Mouse (Mus musculus) neural tube, embryonic 14.5 days (tissue): ENCODE results near the gene Qars. TPM values are rescaled to one million over a fixed set of nuclear protein-coding genes. Genes with fewer than 3 reads are reported as not detected.

ENCODE experiments used
- ATAC-seq: fragments of 200-750 bp; cut with Nextera tagmentation; 2 replicates; pipeline ENCODE4 v1.8.0; 2017; ENCODE audit warnings: low read depth, mild to moderate bottlenecking, moderate TSS enrichment, moderate library complexity
- H3K27ac ChIP-seq: fragments of 300-500 bp; sonication (generic); 2 replicates; pipeline ENCODE4 v1.5.1; 2014; ENCODE audit warnings: low read depth, mild to moderate bottlenecking, control low read depth, low read length, moderate library complexity, mixed read lengths
- H3K27me3 ChIP-seq: fragments of 300-500 bp; sonication (generic); 2 replicates; pipeline ENCODE4 v1.6.1; 2014; ENCODE audit warnings: low read length; ENCODE audit not compliant: control insufficient read depth, insufficient read depth
- H3K36me3 ChIP-seq: fragments of 300-500 bp; sonication (generic); 2 replicates; pipeline ENCODE4 v1.6.1; 2014; ENCODE audit warnings: low read length, mixed read lengths; ENCODE audit not compliant: control insufficient read depth, insufficient read depth
- H3K4me1 ChIP-seq: fragments of 300-500 bp; sonication (generic); 2 replicates; pipeline ENCODE4 v1.6.1; 2014; ENCODE audit warnings: low read length; ENCODE audit not compliant: control insufficient read depth, insufficient read depth
- H3K4me2 ChIP-seq: fragments of 300-500 bp; sonication (generic); 2 replicates; pipeline ENCODE4 v1.6.1; 2014; ENCODE audit warnings: mild to moderate bottlenecking, low read depth, low read length, control low read depth
- H3K4me3 ChIP-seq: fragments of 300-500 bp; sonication (generic); 2 replicates; pipeline ENCODE4 v1.5.1; 2014; ENCODE audit warnings: low read depth, low read length, control low read depth, mixed read lengths
- H3K9ac ChIP-seq: fragments of 300-500 bp; sonication (generic); replicated peaks from 2 replicates; pipeline ENCODE4 v1.6.1; 2014; ENCODE audit warnings: low read depth, mild to moderate bottlenecking, control low read depth, low read length, mixed read lengths
- H3K9me3 ChIP-seq: fragments of 300-500 bp; sonication (generic); 2 replicates; pipeline ENCODE4 v1.6.1; 2016; ENCODE audit warnings: low read length; ENCODE audit not compliant: control insufficient read depth
- WGBS: fragments of 180-500 bp; shearing (Covaris S2); extraction: QIAGEN DNeasy Blood & Tissue Kit; methylation state at CpG from one replicate; pipeline ENCODE4 v1.1.7; 2014; 5-methylcytosine and 5-hydroxymethylcytosine counted together
- polyA plus RNA-seq: library from polyadenylated mRNA; unstranded; fragments of >200 nt; fragmentation: Nextera tagmentation; extraction: Ambion mirVana; gene quantifications from 2 replicates; pipeline ENCODE4 v1.2.1, GENCODE M21; 2014

The Qars gene
- polyA plus RNA-seq, result 69.3 and 75.6 TPM in 2 replicates

- Histone ChIP-seq H3K27me3 (no peaks in the 10 kb centered on the region), H3K9me3 (no peaks in the 10 kb centered on the region), H3K27ac (peak within 1 kb of the TSS; percentile 72), H3K36me3 (peaks cover 18% of the 10 kb centered on the region; the same call in 1 of the 2 replicates), H3K9ac (peak within 1 kb of the TSS; percentile 61), H3K4me2 (peak within 1 kb of the TSS; percentile 84), H3K4me3 (peak within 1 kb of the TSS; percentile 61), H3K4me1 (peaks cover 11% of the 10 kb centered on the region)
- peak; percentile 97 for ATAC-seq
- under 1% methylated on average over 37 of the region's 37 CpGs for WGBS
Observed at GRCm38 (mm10) chr9:108507619-108508434, at the start of gene Qars. TSS of gene Qars (plus strand) at chr9:108507706.

GRCm38 (mm10) chr9:108459939-108460318 lies 47.6 kb upstream of the Qars start:
- H3K9ac ChIP-seq, result 0 out of 2 replicates have a peak overlapping the region, but pooled peaks have one; percentile 72
- H3K4me2 ChIP-seq, result peak overlapping the region; percentile 68
- 0 out of 2 replicates have a peak, but pooled peaks have one; percentile 5 for ATAC-seq
- no peaks in the 10 kb centered on the region for H3K9me3 ChIP-seq
- H3K36me3 ChIP-seq, result peaks cover 10% of the 10 kb centered on the region
- peaks cover 10% of the 10 kb centered on the region for H3K4me1 ChIP-seq
- peak overlapping the region; percentile 73 for H3K27ac ChIP-seq
- H3K4me3 ChIP-seq, result peak overlapping the region; percentile 69
- no peaks in the 10 kb centered on the region for H3K27me3 ChIP-seq
- WGBS, result 95% methylated on average over 1 of the region's 1 CpGs

GRCm38 (mm10) chr9:108460319-108461178 lies 47.0 kb upstream of the Qars start, which contains the start of gene Ccdc71:
TSS of gene Ccdc71 (plus strand) at chr9:108460527.
- H3K9me3 ChIP-seq, result no peaks in the 10 kb centered on the region
- peak within 1 kb of the TSS; percentile 73 for H3K27ac ChIP-seq
- peaks cover 10% of the 10 kb centered on the region for H3K36me3 ChIP-seq
- ATAC-seq, result peak; percentile 81
- H3K4me1 ChIP-seq, result peaks cover 10% of the 10 kb centered on the region
- H3K27me3 ChIP-seq, result no peaks in the 10 kb centered on the region
- peak within 1 kb of the TSS; percentile 72 for H3K9ac ChIP-seq
- H3K4me2 ChIP-seq, result peak within 1 kb of the TSS; percentile 68
- H3K4me3 ChIP-seq, result peak within 1 kb of the TSS; percentile 69
- under 1% methylated on average over 42 of the region's 52 CpGs for WGBS

DNA sequence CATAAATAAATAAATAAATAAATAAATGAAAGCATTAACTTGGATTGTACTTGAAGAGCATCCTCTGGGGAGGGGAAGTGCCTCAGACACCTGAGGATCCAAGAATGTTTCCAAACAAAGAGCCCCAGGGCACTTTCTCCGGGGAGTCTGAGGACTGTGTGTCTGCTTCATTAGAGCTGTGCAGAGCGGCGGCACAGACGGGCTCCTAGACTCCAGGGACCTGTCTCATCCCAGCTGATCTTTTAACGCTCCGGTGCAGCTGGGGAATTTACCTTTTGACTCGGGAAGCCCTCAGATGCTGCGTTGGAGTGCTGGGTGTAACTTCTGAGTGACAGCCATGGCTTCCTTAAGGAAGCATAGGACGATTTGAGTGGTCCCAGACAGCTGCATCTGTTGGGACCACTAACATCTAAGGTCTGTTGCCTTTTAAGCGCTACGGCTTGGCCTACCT lies 46.3 kb upstream of the Qars start, which contains the start of gene Klhdc8b:
Gene Klhdc8b (minus strand): TSS at position 401 of the 451 bp plus-strand sequence.
- WGBS, result 28% methylated on average over 11 of the region's 11 CpGs
- H3K9ac ChIP-seq, result peak within 1 kb of the TSS; percentile 72
- ATAC-seq, result peak; percentile 32; the same call in 1 of the 2 replicates

DNA sequence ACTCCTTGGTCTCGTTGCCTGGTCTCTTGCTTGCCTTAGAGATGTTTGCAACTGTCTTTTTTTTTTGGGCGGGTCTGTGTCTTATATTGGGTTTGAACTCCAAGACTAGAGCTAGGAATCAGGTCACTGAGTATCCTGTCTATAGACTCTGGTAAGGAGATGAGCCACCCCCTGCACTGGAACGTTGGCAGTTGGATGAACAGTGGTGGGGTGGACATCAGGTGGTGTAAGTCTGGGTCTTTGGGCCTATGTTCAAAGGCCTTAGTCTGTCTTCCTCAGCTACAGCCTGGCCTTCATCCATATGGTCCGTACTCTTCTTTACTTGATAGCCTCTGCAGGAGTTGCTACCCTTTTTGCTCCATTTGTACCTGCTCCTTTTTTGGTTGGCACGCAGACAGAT lies 45.8 kb upstream of the Qars start:
- WGBS, result 94% methylated on average over 5 of the region's 5 CpGs
- Histone ChIP-seq H3K9ac (peak overlapping the region; percentile 72), H3K9me3 (no peaks in the 10 kb centered on the region), H3K27ac (no peak overlapping the region), H3K4me1 (peaks cover 10% of the 10 kb centered on the region), H3K4me2 (peak overlapping the region; percentile 68), H3K36me3 (peaks cover 10% of the 10 kb centered on the region), H3K27me3 (no peaks in the 10 kb centered on the region), H3K4me3 (peak overlapping the region; percentile 69)
- no peak for ATAC-seq

More for the DNA sequence above, 46.3 kb upstream of the Qars start, which contains the start of gene Klhdc8b:
- Histone ChIP-seq H3K4me3 (peak within 1 kb of the TSS; percentile 69), H3K4me2 (peak within 1 kb of the TSS; percentile 68), H3K9me3 (no peaks in the 10 kb centered on the region), H3K36me3 (peaks cover 10% of the 10 kb centered on the region), H3K4me1 (peaks cover 10% of the 10 kb centered on the region), H3K27me3 (no peaks in the 10 kb centered on the region), H3K27ac (peak within 1 kb of the TSS; percentile 73)

DNA sequence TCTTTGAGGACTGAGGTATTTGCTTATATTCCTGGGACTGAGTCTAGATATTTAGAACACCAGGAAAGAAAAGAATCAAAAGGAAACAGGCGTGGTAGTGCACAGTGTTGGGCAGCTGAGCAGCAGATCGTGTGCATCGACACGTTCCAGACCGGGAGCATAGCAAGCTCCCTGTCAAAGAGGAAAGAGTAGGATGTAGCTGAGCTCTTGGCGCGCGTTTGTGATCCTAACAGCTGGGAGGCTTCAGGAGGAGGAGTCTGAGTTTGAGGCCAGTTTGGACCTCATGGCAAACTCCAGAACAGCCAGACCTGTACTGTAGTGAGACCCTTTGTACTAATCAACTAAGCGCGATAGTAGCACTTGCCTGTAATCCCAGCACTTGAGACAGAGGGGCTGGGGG lies 45.3 kb upstream of the Qars start:
- no peak for ATAC-seq
- Histone ChIP-seq H3K4me3 (no peak overlapping the region), H3K4me2 (no peak overlapping the region), H3K27ac (no peak overlapping the region), H3K9ac (no peak overlapping the region), H3K36me3 (peaks cover 10% of the 10 kb centered on the region), H3K4me1 (peaks cover 10% of the 10 kb centered on the region), H3K27me3 (no peaks in the 10 kb centered on the region), H3K9me3 (no peaks in the 10 kb centered on the region)
- 96% methylated on average over 10 of the region's 10 CpGs for WGBS

DNA sequence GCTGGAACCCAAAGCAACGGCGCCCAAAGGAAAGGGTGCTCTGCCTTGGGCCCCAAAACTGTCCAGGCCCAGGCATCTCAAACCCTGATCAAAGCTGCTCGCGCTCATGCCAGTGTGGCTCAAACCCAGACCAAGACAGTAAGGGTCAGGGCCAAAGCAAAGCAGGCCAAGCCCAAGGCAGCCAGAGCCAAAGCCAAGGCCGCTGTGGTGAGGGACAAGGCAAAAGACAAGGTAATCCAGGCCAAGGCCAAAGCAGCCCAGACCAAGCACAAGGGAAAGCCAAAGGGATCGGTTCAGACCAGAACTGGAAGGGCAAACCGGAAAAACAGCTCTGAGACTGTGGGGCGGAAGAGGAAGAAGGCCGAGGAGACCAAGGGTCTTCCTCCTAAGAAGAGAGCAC lies 43.8 kb upstream of the Qars start:
- H3K9ac ChIP-seq, result no peak overlapping the region
- H3K9me3 ChIP-seq, result no peaks in the 10 kb centered on the region
- H3K4me2 ChIP-seq, result no peak overlapping the region
- no peak for ATAC-seq
- H3K4me1 ChIP-seq, result peaks cover 10% of the 10 kb centered on the region
- no peaks in the 10 kb centered on the region for H3K27me3 ChIP-seq
- no peak overlapping the region for H3K4me3 ChIP-seq
- 97% methylated on average over 9 of the region's 9 CpGs for WGBS
- peaks cover 10% of the 10 kb centered on the region for H3K36me3 ChIP-seq
- H3K27ac ChIP-seq, result no peak overlapping the region

- WGBS, result 93% methylated on average over 2 of the region's 2 CpGs
- no peaks in the 10 kb centered on the region for H3K27me3 ChIP-seq
- H3K4me1 ChIP-seq, result peaks cover 8% of the 10 kb centered on the region
- no peak overlapping the region for H3K4me2 ChIP-seq
- H3K9ac ChIP-seq, result no peak overlapping the region
- peaks cover 10% of the 10 kb centered on the region for H3K36me3 ChIP-seq
- no peak overlapping the region for H3K27ac ChIP-seq
- ATAC-seq, result no peak
- H3K9me3 ChIP-seq, result no peaks in the 10 kb centered on the region
- no peak overlapping the region for H3K4me3 ChIP-seq
Observed at GRCm38 (mm10) chr9:108466219-108466618, 41.3 kb upstream of the Qars start.
